Mouse (Mus musculus) spleen, adult 12 weeks (tissue): Measurements from ENCODE around the gene Tex46.
A peak's percentile ranks its signal among the peaks of the same experiment; 100 is the strongest.

Experiments used
- DNase-seq: peaks from one replicate; pipeline ENCODE4 v3.0.0; 2022; ENCODE audit warnings: low spot score

Tex46 gene

GRCm38 (mm10) chr4:136631237-136631994 is 21.2 kb downstream of the Tex46 start:
- no peak for DNase-seq

GRCm38 (mm10) chr4:136635995-136636394 is 25.8 kb downstream of the Tex46 start:
- no peak for DNase-seq

- DNase-seq = no peak
Observed at GRCm38 (mm10) chr4:136636511-136636910, 26.3 kb downstream of the Tex46 start.

GRCm38 (mm10) chr4:136636983-136637562 is 26.8 kb downstream of the Tex46 start:
- no peak for DNase-seq

GRCm38 (mm10) chr4:136637563-136638229 is 27.5 kb downstream of the Tex46 start:
- DNase-seq = no peak

GRCm38 (mm10) chr4:136638230-136638750 is 28.1 kb downstream of the Tex46 start:
- DNase-seq = no peak

GRCm38 (mm10) chr4:136638890-136639289 is 28.7 kb downstream of the Tex46 start:
- no peak for DNase-seq

GRCm38 (mm10) chr4:136648922-136649479 is 38.8 kb downstream of the Tex46 start:
- DNase-seq = peak; percentile 49

- DNase-seq = no peak
Observed at GRCm38 (mm10) chr4:136649480-136650196, 39.4 kb downstream of the Tex46 start.

GRCm38 (mm10) chr4:136650261-136650660 is 40.0 kb downstream of the Tex46 start:
- DNase-seq = no peak

GRCm38 (mm10) chr4:136651357-136651811 is 41.1 kb downstream of the Tex46 start:
- no peak for DNase-seq

GRCm38 (mm10) chr4:136651882-136652527 is 41.8 kb downstream of the Tex46 start:
- no peak for DNase-seq

GRCm38 (mm10) chr4:136652528-136652910 is 42.3 kb downstream of the Tex46 start:
- DNase-seq = no peak

GRCm38 (mm10) chr4:136653019-136653418 is 42.8 kb downstream of the Tex46 start:
- DNase-seq = no peak

GRCm38 (mm10) chr4:136653692-136654234 is 43.5 kb downstream of the Tex46 start:
- no peak for DNase-seq

GRCm38 (mm10) chr4:136657914-136658313 is 47.7 kb downstream of the Tex46 start:
- DNase-seq = no peak
